Mouse (Mus musculus) MEL-GATA-1-ER (cell line): ENCODE results near the gene Rnaset2b.
A peak's percentile ranks its signal among the peaks of the same experiment; 100 is the strongest.
"Not testable (repeated sequence)": the region's sequence is repeated elsewhere in the genome, so short reads cannot be mapped to it uniquely, and the experiment has no call there.

Source experiments
- DNase-seq: peaks from one replicate; pipeline ENCODE4 v3.0.0-alpha.2; 2012; ENCODE audit warnings: low read depth; ENCODE audit errors: extremely low read depth

Rnaset2b gene

GRCm38 (mm10) chr17:6970334-6970733 is at the start of gene Rnaset2b:
Gene Rnaset2b, plus strand, starts transcription at chr17:6970634.
- DNase-seq, result not testable (repeated sequence)

GRCm38 (mm10) chr17:6931625-6932024 is 38.8 kb upstream of the Rnaset2b start:
- not testable (repeated sequence) for DNase-seq

GRCm38 (mm10) chr17:6942560-6942959 is 27.9 kb upstream of the Rnaset2b start:
- DNase-seq, result not testable (repeated sequence)

- not testable (repeated sequence) for DNase-seq
These were observed 22.8 kb upstream of the Rnaset2b start for GRCm38 (mm10) chr17:6947637-6947983.

GRCm38 (mm10) chr17:6947984-6948768 is 22.3 kb upstream of the Rnaset2b start, which contains the start of gene Rsph3b:
Gene Rsph3b, minus strand, starts transcription at chr17:6948682.
- not testable (repeated sequence) for DNase-seq

- peak; percentile 33 for DNase-seq
These were observed 21.6 kb upstream of the Rnaset2b start for GRCm38 (mm10) chr17:6948769-6949228.

- not testable (repeated sequence) for DNase-seq
These were observed 11.6 kb upstream of the Rnaset2b start for GRCm38 (mm10) chr17:6958881-6959280.

GRCm38 (mm10) chr17:6959543-6960259 is 10.7 kb upstream of the Rnaset2b start:
- not testable (repeated sequence) for DNase-seq

GRCm38 (mm10) chr17:6960349-6960748 is 10.1 kb upstream of the Rnaset2b start:
- DNase-seq, result not testable (repeated sequence)

GRCm38 (mm10) chr17:6960776-6961175 is 9.7 kb upstream of the Rnaset2b start, which contains the start of gene Tagap1:
Gene Tagap1, minus strand, starts transcription at chr17:6961156.
- not testable (repeated sequence) for DNase-seq

- not testable (repeated sequence) for DNase-seq
These were observed 9.0 kb upstream of the Rnaset2b start for GRCm38 (mm10) chr17:6961181-6962000.

GRCm38 (mm10) chr17:6962339-6962738 is 8.1 kb upstream of the Rnaset2b start:
- not testable (repeated sequence) for DNase-seq

GRCm38 (mm10) chr17:6962936-6963335 is 7.5 kb upstream of the Rnaset2b start:
- not testable (repeated sequence) for DNase-seq

GRCm38 (mm10) chr17:6965364-6965763 is 5.1 kb upstream of the Rnaset2b start:
- not testable (repeated sequence) for DNase-seq

- DNase-seq, result not testable (repeated sequence)
These were observed 2.8 kb upstream of the Rnaset2b start for GRCm38 (mm10) chr17:6967673-6968072.

GRCm38 (mm10) chr17:6971238-6971637 is 804 bp downstream of the Rnaset2b start:
- DNase-seq, result not testable (repeated sequence)

GRCm38 (mm10) chr17:6972836-6973396 is 2.5 kb downstream of the Rnaset2b start:
- DNase-seq, result not testable (repeated sequence)

GRCm38 (mm10) chr17:6974985-6975384 is 4.6 kb downstream of the Rnaset2b start:
- not testable (repeated sequence) for DNase-seq

- DNase-seq, result not testable (repeated sequence)
These were observed 8.1 kb downstream of the Rnaset2b start, which contains the start of gene Gm49721 for GRCm38 (mm10) chr17:6978287-6979248. Gene Gm49721, plus strand, starts transcription at chr17:6978904.

GRCm38 (mm10) chr17:6979380-6979779 is 8.9 kb downstream of the Rnaset2b start:
- DNase-seq, result not testable (repeated sequence)
